Mouse (Mus musculus): Measurements from ENCODE around the gene Por. TPM values are rescaled to one million over a fixed set of nuclear protein-coding genes. Genes with fewer than 3 reads are reported as not detected.

The Por gene
- total RNA-seq (2021) (10 to 100 TPM; 63.0 to 77.4 TPM), polyA plus RNA-seq (2012; rRNA removed) (76.7 and 93.6 TPM in 2 replicates)
- long read RNA-seq, transcript Por-201 (16 exons, 2,636 nt) = major isoform, 31 of 48 reads
- long read RNA-seq, partial matches to known transcripts = 11 of 48 reads
- long read RNA-seq, other reads (novel, unspliced or antisense) = 6 of 48 reads

DNA sequence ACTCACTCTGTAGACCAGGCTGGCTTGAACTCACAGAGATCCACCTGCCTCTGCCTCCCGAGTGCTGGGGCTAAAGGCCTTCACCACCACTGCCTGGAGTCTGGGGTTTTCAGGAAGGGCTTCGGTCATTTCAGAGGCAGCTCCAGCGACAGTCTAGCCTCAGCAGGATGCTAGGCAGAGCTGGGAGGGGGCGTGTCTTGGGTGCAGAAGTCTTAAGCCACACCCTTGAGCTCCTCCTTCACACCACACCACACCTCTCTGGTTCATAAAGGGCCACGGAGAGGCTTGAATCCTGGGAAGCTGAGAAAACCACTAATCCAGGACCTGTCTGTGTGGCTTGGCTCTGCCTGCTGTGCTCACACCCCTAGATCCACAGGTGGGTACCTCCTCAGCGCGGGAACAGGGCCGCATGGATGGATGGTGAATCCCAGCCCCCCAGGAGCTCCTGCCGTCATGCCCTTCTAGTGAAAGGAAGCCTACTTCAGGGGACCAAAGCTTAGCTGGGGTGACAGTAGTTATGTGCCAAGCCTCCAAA lies at the start of gene Por:
Por (plus strand) TSS at position 293 of the 535 bp plus-strand sequence.
- Histone ChIP-seq H3K9ac (ENCODE audit: low read depth, low read length) (no peak within 1 kb of the TSS), H3K4me3 (no peak within 1 kb of the TSS), H3K36me3 (ENCODE audit: control insufficient read depth, insufficient read depth, low read length) (no peaks in the 10 kb centered on the region), H3K4me1 (ENCODE audit: control insufficient read depth, insufficient read depth, low read length) (peaks cover 3% of the 10 kb centered on the region), H3K27me3 (ENCODE audit: control insufficient read depth, insufficient read depth, low read length) (no peaks in the 10 kb centered on the region), H3K27ac (no peak within 1 kb of the TSS), H3K79me2 (replicated peaks; ENCODE audit: control insufficient read depth, insufficient read depth, low read length) (no peaks in the 10 kb centered on the region)
- 45% methylated on average over 9 of the region's 9 CpGs for WGBS
- no peak for TF ChIP-seq CTCF (IDR thresholded peaks at IDR 0.05)
- no peak for TF ChIP-seq EP300 (IDR thresholded peaks at IDR 0.05; ENCODE audit: insufficient read depth, low read depth, low read length)
- TF ChIP-seq POLR2A (IDR thresholded peaks at IDR 0.05; ENCODE audit: insufficient read depth, low read depth, low read length) = no peak
- DNase-seq = no peak
- intact Hi-C loops (cut with DNase I) = no loop called here

- intact Hi-C loops (cut with DNase I) = no loop called here
- Histone ChIP-seq H3K4me1 (ENCODE audit: control insufficient read depth, insufficient read depth, low read length) (no peaks in the 10 kb centered on the region), H3K27ac (no peak overlapping the region), H3K27me3 (ENCODE audit: control insufficient read depth, insufficient read depth, low read length) (no peaks in the 10 kb centered on the region), H3K4me3 (no peak overlapping the region), H3K9ac (ENCODE audit: low read depth, low read length) (no peak overlapping the region), H3K79me2 (replicated peaks; ENCODE audit: control insufficient read depth, insufficient read depth, low read length) (no peaks in the 10 kb centered on the region), H3K36me3 (ENCODE audit: control insufficient read depth, insufficient read depth, low read length) (no peaks in the 10 kb centered on the region)
- DNase-seq = no peak
- TF ChIP-seq EP300 (IDR thresholded peaks at IDR 0.05; ENCODE audit: insufficient read depth, low read depth, low read length) = no peak
- WGBS = 83% methylated on average over 9 of the region's 9 CpGs
Observed at GRCm38 (mm10) chr5:135620526-135620925, 49.3 kb upstream of the Por start.

GRCm38 (mm10) chr5:135621725-135622124 lies 48.1 kb upstream of the Por start:
- Histone ChIP-seq H3K79me2 (replicated peaks; ENCODE audit: control insufficient read depth, insufficient read depth, low read length) (no peaks in the 10 kb centered on the region), H3K27ac (no peak overlapping the region), H3K27me3 (ENCODE audit: control insufficient read depth, insufficient read depth, low read length) (no peaks in the 10 kb centered on the region), H3K4me1 (ENCODE audit: control insufficient read depth, insufficient read depth, low read length) (no peaks in the 10 kb centered on the region), H3K36me3 (ENCODE audit: control insufficient read depth, insufficient read depth, low read length) (no peaks in the 10 kb centered on the region), H3K9ac (ENCODE audit: low read depth, low read length) (no peak overlapping the region), H3K4me3 (no peak overlapping the region)
- DNase-seq = no peak
- no peak for TF ChIP-seq EP300 (IDR thresholded peaks at IDR 0.05; ENCODE audit: insufficient read depth, low read depth, low read length)
- no peak for TF ChIP-seq POLR2A (IDR thresholded peaks at IDR 0.05; ENCODE audit: insufficient read depth, low read depth, low read length)
- WGBS = 67% methylated on average over 10 of the region's 10 CpGs
- intact Hi-C loops (cut with DNase I) = no loop called here

GRCm38 (mm10) chr5:135623006-135623563 lies 46.7 kb upstream of the Por start:
- intact Hi-C loops (cut with DNase I) = no loop called here
- H3K27me3 ChIP-seq (ENCODE audit: control insufficient read depth, insufficient read depth, low read length) = no peaks in the 10 kb centered on the region
- H3K4me1 ChIP-seq (ENCODE audit: control insufficient read depth, insufficient read depth, low read length) = no peaks in the 10 kb centered on the region
- 79% methylated on average over 18 of the region's 18 CpGs for WGBS
- DNase-seq = no peak
- H3K27ac ChIP-seq = no peak overlapping the region
- no peaks in the 10 kb centered on the region for H3K79me2 ChIP-seq (replicated peaks; ENCODE audit: control insufficient read depth, insufficient read depth, low read length)
- H3K4me3 ChIP-seq = no peak overlapping the region
- no peak overlapping the region for H3K9ac ChIP-seq (ENCODE audit: low read depth, low read length)
- TF ChIP-seq EP300 (IDR thresholded peaks at IDR 0.05; ENCODE audit: insufficient read depth, low read depth, low read length) (no peak), CTCF (IDR thresholded peaks at IDR 0.05) (no peak), POLR2A (IDR thresholded peaks at IDR 0.05; ENCODE audit: insufficient read depth, low read depth, low read length) (no peak)
- H3K36me3 ChIP-seq (ENCODE audit: control insufficient read depth, insufficient read depth, low read length) = no peaks in the 10 kb centered on the region

DNA sequence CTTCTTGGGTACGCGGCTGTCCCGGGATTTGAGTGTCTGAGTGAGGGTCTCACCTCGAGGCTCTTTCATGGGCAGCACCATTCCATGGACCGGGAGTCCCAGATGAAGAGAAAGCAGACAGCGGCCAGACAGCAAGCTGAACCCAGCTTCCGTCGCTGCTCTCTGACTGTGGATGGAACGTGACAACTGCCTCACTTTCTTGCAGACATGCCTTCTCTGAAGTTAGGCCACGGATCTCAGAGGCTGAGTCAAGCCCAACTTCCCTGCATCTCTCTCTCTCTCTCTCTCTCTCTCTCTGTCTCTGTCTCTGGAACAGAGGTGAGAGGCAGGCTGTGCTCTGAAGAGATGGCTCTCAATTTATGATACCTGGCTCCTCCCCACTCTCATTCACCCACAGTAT lies 40.9 kb upstream of the Por start:
- TF ChIP-seq POLR2A (IDR thresholded peaks at IDR 0.05; ENCODE audit: insufficient read depth, low read depth, low read length) = no peak
- no peak for TF ChIP-seq CTCF (IDR thresholded peaks at IDR 0.05)
- TF ChIP-seq EP300 (IDR thresholded peaks at IDR 0.05; ENCODE audit: insufficient read depth, low read depth, low read length) = no peak
- intact Hi-C loops (cut with DNase I) = loop anchor here (2.0 kb wide), 1 partner anchor 134 kb away; no protein-coding TSS in a partner anchor
- H3K79me2 ChIP-seq (replicated peaks; ENCODE audit: control insufficient read depth, insufficient read depth, low read length) = no peaks in the 10 kb centered on the region
- no peaks in the 10 kb centered on the region for H3K36me3 ChIP-seq (ENCODE audit: control insufficient read depth, insufficient read depth, low read length)
- H3K27me3 ChIP-seq (ENCODE audit: control insufficient read depth, insufficient read depth, low read length) = no peaks in the 10 kb centered on the region
- DNase-seq = no peak
- H3K27ac ChIP-seq = no peak overlapping the region
- H3K4me3 ChIP-seq = no peak overlapping the region
- no peak overlapping the region for H3K9ac ChIP-seq (ENCODE audit: low read depth, low read length)
- no peaks in the 10 kb centered on the region; the same call in 1 of the 2 replicates for H3K4me1 ChIP-seq (ENCODE audit: control insufficient read depth, insufficient read depth, low read length)
- 36% methylated on average over 10 of the region's 10 CpGs for WGBS

DNA sequence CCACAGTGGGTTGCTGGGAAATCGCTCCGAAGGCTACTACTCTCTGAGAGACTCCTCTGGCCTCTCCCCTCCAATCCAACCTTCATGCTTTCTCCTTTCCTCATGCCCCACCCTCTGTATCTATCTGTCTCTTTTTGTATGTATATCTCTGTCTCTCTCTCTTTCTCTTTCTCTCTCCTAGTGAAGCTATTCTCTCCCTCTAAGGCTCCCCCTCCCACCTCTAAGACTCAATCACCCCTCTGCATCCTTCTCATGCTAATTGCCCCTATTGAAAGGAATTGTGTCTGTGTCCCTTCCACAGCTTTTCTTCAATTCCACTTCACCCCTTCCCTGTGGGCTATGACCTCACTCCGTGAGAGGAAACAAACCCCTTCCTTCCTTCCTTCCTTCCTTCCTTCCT lies 40.4 kb upstream of the Por start:
- 87% methylated on average over 3 of the region's 3 CpGs for WGBS
- no peaks in the 10 kb centered on the region for H3K36me3 ChIP-seq (ENCODE audit: control insufficient read depth, insufficient read depth, low read length)
- no peak overlapping the region for H3K27ac ChIP-seq
- no peak overlapping the region for H3K9ac ChIP-seq (ENCODE audit: low read depth, low read length)
- H3K79me2 ChIP-seq (replicated peaks; ENCODE audit: control insufficient read depth, insufficient read depth, low read length) = no peaks in the 10 kb centered on the region
- no peak for DNase-seq
- H3K4me1 ChIP-seq (ENCODE audit: control insufficient read depth, insufficient read depth, low read length) = no peaks in the 10 kb centered on the region; the same call in 1 of the 2 replicates
- TF ChIP-seq CTCF (IDR thresholded peaks at IDR 0.05) (no peak), POLR2A (IDR thresholded peaks at IDR 0.05; ENCODE audit: insufficient read depth, low read depth, low read length) (no peak), EP300 (IDR thresholded peaks at IDR 0.05; ENCODE audit: insufficient read depth, low read depth, low read length) (no peak)
- intact Hi-C loops (cut with DNase I) = loop anchor here (2.0 kb wide), 1 partner anchor 133 kb away; no protein-coding TSS in a partner anchor
- H3K4me3 ChIP-seq = no peak overlapping the region
- no peaks in the 10 kb centered on the region for H3K27me3 ChIP-seq (ENCODE audit: control insufficient read depth, insufficient read depth, low read length)
